Mouse (Mus musculus) cerebellum, adult (tissue): ENCODE measurements at regions not wholly inside any gene's neighbourhood (a gene's known extent, or its start where the extent isn't known, plus 50 kb on each side); places are given as distances from the start of the nearest gene placed in this dataset.

Experiments used
- ATAC-seq: cut with Nextera tagmentation; 2 replicates; pipeline ENCODE4 v1.9.2; 2017; ENCODE audit warnings: mild to moderate bottlenecking, moderate library complexity, mixed read lengths; ENCODE audit not compliant: insufficient number of reproducible peaks, low FRiP score, low TSS enrichment

DNA sequence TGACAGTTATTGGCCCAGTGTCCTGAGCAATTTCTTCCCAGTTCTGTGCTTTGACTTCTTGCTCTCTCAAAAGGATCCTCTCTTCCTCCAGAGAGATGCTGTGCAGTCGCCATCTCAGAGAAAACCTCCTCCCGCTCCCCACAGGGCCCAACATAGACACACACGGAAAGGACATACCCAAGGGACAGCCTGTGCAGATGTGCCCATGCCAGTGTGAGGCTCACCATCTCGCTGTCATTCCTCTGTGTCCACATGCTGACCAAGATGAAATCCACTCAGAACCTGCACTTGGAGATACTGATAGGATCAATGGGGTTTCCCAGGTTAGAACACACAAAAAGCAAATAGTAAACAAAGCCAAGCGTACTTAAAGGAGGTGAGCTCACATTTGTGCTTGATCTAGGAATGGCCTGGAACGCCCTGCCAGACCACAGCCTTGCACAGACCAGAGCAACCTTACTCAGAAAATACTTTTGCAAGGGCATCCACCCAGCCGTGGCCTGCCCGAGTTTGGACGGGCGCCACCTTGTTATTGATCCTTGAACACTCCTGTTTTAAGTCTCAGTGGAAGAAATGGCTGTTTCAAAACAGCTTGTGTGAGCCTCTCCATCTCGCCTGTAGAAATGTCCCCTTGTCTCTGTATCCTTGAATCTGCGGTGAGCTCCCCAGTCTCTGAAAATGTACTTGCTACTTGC, 131.7 kb downstream of the Ndufa10 start:
- ATAC-seq = no peak

DNA sequence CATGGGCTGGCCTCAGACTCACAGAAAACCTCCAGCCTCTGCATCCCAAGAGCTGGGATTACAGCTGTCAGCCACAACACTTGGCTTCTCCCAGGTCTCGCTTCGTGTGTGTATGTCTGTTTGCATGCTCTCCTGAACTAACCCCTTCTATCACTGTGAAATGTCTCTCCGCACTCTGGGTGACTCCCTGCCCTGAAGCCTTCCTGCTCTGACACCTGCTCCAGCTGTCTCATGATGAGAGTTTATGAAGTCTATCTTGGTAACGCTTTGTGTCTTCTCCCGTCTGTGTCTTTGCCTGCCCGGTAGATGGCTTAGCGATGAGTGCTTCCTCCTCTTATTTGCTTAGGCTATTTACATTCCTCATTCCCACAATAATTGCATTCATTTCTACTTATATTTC, 133.0 kb downstream of the Ndufa10 start:
- no peak for ATAC-seq

DNA sequence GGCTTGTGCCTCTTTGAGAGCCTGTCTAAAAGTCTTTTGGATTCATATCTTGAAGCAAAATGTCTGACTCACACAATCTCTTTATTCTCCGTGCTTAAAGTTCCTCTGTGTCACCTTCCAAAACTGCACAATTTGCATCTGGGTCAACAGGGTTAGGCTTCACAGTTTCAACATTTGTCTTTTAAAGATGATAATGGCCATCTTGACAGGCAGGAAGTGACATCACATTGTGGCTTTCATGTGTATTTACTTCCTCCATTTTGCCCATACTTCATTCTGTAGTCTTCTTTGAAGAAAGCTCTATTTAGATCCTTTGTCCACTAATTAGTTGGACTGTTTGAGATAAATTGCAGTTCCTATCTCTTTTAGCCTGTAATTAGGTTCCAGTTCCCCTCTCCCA, 135.1 kb downstream of the Ndufa10 start:
- no peak for ATAC-seq

DNA sequence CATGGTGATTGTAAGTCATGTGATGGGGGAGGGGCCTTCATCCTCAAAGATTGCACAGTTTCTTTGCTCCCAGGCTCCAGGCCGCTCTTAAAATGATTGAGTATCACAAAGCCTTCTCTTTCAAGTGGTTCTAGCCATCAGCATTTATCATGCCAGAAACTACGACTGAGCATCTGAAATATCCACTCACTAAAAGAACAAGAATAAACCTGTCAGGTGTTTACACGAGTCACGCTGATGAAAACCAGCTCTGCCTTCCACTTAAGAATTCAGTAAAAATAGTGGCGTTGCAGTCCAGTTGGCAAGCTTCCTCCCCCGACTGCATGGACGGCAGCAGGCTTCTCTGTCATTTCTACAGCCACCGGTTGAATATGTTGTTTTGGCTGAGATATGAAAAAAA, 136.2 kb downstream of the Ndufa10 start:
- no peak for ATAC-seq

DNA sequence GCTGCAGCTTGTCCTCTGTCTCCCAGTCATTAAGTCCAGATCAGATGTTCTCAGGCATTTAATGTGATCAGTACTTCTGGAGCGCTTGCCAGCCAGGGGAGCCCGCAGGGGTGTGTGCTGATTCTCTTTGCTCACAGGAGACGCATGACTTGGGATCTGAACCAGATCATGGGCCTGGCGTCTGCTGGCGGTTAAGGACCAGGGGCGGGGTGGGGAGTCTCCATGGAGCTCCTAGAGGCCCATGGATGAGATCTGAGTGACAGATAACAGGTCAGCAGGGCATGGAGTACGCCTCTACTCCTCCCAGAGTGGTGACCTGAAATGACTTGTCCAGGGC, 136.7 kb upstream of the Hdac4 start:
- ATAC-seq = no peak

DNA sequence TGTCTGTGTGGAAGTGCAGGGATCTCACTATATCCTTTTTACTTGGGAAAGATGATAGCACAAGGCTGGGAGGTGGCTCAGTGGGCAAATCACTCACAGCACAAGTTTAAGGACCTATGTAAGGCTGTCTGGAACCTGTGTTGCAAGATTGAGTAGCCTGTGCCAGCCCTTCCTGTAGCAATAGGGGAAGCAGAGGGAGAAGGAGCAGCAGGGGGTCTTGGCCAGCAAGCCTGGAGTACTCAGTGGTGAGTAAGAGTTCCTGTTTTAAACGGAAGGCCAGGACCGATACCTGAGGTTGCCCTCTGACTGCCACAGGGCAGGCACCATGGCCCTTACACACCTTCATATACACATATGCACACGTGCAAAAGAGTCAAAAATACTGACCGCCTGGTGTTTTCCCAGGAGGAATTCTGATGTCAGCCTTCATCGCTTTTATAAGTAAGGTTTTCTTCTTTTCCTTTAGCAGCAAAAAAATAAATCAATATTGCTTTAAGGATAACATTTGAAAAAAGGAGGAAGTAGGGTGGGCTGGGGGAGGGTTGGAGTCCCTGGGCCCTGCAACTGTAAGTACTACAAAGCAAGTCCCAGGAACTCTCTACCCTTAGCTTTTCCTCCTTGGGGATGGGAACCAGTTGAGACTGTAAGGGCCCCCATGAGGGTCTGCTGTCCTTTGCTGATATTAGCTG, 136.2 kb upstream of the Hdac4 start:
- no peak for ATAC-seq

DNA sequence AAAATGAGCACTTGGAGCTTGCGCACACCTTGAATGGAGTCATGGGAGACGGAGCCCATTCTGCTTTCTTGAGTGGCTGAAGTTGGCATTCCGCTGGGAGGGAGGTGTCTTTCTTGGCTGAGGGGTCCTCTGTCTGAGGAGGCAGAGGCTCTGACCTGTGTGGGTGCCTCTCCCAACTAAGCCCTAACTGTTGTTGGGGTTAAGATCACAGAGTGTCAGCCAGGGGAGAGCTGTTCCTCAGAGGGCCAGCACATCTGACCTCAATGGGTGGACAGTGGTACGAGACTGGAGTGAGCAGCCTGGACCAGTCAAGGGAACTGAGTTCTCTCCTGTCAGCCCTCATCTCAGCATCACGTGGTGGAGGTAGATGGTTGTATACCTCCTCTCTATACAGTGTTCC, 134.7 kb upstream of the Hdac4 start:
- ATAC-seq = no peak

DNA sequence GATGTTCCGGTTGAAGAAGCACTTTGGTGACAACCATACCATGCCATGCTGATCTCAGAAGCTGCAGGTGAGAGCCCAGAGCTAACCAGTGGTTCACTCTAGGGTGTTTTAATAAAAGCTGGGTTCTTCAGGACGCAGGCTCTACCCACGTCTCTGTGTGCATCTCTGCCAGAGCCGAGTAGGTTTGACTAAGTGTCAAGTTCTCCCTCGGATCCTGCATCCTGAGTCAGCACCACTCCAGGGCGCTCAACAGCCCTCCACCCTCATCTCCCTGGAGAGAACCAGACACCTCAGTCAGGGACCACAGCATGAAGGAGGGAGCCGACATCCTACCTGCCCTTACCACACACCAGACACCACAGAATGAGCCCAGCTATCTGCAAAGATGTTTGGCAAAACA, 134.0 kb upstream of the Hdac4 start:
- no peak for ATAC-seq

DNA sequence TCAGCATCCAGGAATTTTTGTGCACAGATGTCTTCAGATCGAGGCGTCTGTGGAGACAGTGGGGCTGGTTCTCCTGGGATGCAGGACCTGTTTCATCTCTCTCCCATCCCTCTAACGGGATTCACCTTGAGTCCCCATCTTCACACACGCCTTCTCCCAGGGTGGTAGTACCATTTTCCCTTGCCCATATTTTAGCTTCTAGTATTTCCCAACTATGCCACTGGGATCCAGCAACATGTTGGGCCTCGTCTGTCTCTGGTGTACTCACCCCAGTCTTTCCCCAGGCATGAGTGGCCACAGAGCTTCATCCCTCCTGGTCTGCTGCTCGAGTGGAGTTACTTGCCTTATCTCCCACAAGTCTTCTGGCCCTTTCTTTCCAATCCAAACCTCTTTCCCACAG, 131.6 kb upstream of the Hdac4 start:
- ATAC-seq = no peak

DNA sequence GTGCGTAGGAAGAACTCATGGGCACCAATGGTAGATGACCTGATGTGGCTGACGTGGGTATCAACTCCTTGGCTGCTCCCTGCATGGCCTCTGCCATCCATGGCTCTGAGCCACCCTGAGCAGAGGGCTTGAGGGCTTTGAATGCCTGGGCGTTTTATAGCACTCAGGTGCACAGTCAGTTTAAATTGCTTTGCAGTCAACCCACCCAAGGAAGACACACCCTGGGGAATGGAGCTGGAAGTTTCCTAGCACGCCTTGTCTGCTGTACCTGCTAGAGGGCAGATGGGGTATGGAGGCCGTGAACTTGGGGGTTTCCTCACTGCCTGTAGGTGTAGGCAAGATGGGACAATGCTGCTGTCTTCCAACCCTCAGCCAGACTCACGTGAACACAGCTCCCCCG, 129.8 kb upstream of the Hdac4 start:
- ATAC-seq = no peak

DNA sequence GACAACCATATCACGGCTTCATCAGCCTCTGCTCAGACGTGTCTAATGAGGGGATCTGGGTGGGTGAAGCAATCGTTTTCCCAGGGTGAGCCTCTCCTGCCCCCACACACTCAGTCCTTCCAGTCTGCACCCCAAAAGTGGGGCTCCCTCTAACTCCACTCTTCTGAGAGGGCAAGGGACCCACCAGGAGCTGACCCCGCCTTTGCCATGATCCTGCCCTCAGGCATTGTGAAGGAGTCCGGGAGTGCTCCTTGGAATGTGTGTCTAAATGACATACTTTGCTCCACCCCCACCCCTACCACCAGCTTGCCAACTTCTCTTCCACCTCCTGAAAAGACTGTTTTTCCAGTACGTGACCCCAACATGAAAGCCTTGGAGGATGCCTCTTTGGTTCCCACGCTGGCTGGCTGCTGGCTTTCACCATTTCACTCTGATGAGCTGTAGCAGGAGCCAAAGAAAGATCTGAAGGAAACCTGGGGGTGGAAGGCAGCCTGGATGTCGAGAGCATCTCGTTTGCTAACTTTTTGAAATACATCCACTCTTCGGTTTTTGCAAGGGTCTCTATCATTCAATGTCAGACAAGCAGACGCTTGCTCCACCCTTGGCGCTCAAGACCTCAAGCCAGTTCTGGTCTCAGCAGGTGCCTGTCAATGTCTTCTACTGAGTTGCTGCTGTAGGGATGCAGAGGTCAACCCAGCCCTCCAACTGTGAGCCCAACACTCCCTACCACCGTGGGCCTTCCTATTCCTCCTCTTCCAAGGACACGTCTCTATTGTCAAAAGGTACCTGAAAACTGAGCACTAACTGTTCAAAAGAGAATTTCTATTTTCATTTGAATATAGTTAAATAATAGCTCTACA, 128.8 kb upstream of the Hdac4 start:
- no peak for ATAC-seq

DNA sequence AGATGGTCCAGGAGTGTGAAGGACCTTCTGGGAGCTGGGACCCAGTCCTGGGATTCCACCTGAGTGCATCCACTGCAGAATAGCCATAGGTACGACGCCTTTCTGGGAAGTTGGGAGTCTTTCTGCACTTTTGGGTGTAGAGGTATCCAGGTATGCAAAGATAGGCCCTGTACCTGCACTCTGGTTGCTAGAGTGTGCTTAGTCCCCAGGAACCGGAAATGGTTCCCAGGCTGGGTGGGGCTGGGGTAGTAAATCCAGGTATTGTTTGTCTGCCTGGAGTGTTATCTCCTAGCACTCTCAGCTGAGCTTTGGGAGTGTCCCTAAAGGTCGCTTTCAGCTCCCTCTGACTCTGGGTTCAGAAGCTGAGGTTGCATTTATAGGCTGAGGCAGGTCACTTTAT, 121.6 kb upstream of the Hdac4 start:
- no peak for ATAC-seq

DNA sequence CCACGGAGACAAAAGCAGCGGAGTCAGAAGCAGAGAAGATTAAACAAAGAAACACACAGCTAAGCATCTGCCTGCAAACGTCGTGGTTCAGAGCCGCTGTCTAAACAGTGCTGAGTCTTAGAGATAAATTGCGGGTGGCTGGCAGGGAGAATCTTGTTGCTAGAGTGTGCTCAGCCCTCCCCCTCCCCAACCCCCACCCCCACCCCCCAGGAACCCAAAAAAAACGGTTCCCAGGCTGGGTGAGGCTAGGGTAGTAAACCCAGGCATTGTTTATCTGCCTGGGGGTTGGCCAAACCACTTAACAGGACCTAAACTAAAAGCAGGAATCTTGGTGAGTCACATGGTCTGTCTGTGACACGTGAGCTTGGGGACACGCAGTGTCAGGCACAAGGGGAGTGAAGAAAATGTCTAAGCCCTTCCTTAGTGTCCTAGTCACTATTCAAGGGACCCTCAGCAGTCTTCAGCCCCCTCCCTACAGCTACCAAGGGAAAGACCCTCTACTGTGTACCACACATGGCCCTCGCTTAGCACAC, 120.8 kb upstream of the Hdac4 start:
- no peak for ATAC-seq

DNA sequence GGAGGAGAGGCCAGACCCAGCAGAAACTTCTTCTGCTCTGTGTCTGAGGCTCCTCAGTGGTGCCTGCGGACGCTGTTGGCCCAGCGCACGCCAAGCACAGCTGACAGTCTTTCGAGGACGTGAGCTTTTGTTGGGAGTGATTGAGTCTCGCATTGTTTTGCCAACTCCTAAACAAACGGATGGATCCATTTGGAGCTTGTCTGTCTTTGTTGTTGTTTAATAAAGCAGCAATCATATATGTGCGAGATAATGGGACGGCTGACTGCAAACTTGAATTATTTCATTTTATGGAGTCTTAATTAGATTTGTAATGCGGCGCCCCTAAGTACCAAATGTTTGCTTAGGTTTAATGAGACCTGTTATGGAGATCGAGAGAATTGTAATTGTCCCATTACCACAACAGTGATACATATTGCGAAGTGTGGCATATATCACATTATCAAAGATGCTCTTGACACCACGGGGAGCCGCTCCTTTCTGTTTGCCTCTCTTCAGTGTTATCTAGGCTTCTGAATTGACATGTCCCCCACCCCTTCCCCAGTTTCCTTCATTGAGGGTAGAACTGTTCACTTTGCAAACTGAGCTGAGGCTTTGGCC, 117.6 kb upstream of the Hdac4 start:
- no peak for ATAC-seq

DNA sequence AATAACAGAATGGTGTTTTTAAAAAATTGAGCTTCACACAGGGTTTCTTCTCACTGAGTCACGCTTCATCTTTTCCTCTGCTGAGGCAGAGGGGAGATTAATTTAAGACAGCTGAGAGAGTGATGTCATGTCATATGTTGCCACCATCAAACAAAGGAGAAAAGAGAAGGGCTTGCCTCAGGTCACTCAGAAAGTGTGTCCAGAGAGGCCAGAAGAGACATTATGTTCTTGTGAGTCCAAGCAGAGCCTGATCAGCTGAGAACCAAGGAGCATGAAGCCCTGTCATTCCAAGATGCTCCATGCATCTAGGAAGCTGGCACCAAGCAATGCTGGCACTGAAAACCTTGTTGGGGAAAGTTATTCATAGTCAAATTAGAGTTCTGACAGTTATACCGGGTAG, 114.4 kb upstream of the Hdac4 start:
- ATAC-seq = no peak

DNA sequence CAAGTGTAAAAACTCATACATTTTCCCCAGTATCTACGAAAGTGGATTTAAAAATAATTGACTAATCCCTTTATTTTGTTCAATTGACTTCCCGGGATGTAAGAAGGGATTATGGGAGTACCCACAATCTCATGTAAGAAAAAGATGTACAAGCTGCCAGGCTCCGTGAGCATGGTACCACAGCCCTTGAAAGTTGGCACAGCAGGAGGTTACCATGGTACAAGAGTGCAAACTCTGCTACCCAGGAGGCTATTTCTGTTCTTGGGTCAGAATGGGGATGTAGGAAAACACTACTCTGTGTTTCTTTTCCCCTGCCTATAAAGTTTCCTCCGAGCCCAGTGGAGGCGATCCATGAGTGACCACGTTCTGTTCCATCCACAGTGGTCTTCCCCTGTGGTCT, 113.9 kb upstream of the Hdac4 start:
- no peak for ATAC-seq

DNA sequence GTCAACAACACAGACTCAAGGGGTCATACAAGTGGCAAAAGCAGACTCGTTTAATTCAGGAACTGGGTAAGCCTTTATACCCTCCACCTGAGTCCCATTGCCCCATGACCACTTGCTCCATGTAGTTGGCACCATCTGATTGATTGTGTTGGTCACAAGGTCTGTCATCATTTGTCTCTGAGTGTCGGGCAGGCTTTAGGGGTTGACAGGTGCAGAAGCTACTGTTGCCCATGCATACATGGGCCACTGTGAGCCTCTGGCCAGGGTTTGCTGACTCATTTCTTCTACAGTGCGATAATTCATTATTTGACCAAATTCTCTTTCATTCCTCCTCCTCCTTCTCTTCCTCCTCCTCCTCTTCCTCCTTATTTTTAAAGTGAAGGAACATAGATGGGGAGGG, 113.0 kb upstream of the Hdac4 start:
- ATAC-seq = no peak

DNA sequence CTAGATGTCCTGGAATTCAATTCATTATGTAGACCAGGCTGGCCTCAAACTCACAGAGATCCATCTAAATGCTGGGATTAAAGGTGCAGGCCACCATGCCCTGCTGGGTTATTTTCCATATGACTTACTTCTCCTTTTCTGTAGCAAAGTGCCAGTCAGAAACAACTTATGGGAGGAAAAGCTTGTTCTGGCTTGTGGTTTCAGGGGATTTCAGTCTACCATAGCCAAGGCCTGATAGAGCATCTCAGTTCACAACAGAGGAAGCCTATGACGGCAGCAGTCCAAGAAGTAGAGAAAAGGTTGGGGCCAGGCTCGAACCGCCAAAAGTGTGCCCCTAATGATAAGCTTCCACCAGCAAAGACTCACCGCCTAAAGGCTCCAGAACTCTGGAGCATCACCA, 110.5 kb upstream of the Hdac4 start:
- no peak for ATAC-seq

DNA sequence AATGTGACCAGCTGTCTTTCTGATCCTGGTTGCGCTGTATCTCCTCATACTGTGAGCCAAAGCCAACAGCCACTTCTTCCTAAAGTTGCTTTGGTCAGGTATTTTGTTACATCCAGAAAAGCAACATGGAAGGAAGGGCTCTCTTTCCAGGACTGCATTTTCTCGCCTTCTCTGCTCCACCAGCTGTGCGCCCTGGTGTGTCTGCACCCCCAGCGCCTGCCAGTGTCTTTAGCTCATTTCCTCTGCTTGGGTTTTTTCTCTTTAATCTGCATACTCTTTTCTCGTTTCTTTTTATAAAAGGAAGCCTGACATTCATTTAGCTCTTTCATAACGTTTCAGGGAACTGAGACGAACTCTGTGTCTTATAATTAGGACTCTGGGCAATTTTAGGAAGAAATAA, 103.5 kb upstream of the Hdac4 start:
- ATAC-seq = no peak

DNA sequence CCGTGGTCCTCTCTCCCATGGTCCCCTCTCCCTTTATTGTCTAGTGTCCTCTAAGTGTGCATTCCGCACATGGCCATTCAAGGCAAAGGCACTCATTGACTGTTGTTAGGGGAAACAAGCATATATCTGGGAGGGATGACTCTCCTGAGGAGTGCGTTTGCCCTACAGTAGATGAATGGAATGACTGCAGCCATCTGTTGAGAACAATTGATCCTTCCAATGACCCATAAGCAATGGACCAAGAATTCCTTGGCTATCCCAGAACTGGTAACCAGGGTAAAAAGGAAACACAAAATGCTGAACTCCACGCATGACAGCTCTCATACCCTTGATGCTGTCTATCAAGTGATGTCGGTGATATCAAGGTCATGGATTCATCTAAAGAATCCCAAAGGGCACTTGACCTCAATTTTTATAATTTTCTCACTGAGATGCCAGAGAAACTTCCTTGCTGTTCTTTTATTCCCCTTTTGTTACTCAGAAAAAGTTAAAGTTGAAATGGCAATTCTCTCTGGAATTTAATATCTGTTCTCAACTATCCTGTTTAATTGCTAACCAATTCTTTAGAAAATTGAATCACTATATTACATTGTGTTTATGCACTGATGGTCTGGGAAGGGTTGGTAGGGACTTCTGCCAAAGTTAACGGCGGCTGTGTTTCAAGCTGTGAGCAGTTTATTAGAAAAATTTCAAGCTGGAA, 97.3 kb upstream of the Hdac4 start:
- no peak for ATAC-seq
